Mouse (Mus musculus): ENCODE results near the gene Usp15. TPM values are rescaled to one million over a fixed set of nuclear protein-coding genes. Genes with fewer than 3 reads are reported as not detected.

Gene Usp15
- polyA plus RNA-seq, 1 experiment from 2014 or later = 64.8 TPM

DNA sequence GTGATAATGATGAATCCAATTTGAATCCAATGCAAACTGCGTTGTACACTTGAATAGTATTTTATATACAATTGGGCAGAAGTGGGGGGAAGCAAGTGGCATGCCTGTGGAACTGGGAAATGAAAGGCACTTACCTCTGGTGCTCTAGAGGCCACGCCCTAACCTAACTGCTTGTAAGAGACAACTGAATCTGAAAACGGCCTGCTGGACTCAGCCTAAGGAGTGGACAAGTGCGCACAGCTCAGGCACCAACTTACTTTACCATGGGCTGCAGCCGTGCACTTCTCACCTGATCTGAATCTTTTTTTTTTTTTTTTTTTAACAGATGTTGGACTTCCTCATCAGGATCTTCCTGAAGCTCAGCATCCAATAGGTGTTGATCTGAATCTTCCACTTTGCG is 10.9 kb downstream of the Usp15 start:
- 90% methylated on average over 6 of the region's 6 CpGs for WGBS
- Histone ChIP-seq H3K4me1 (ENCODE audit: control insufficient read depth, insufficient read depth, low read depth, low read length) (no peaks in the 10 kb centered on the region; the same call in none of the 2 replicates), H3K27ac (ENCODE audit: low read depth, low read length) (no peak overlapping the region), H3K4me3 (ENCODE audit: low read length) (no peak overlapping the region), H3K27me3 (replicated peaks; ENCODE audit: control insufficient read depth, insufficient read depth, low read length) (no peaks in the 10 kb centered on the region), H3K4me2 (ENCODE audit: low read length) (no peak overlapping the region), H3K9ac (ENCODE audit: low read depth, low read length) (no peak overlapping the region), H3K9me3 (ENCODE audit: control insufficient read depth, low read length) (no peaks in the 10 kb centered on the region), H3K36me3 (ENCODE audit: control insufficient read depth, insufficient read depth, low read length) (no peaks in the 10 kb centered on the region)
- ATAC-seq = no peak

DNA sequence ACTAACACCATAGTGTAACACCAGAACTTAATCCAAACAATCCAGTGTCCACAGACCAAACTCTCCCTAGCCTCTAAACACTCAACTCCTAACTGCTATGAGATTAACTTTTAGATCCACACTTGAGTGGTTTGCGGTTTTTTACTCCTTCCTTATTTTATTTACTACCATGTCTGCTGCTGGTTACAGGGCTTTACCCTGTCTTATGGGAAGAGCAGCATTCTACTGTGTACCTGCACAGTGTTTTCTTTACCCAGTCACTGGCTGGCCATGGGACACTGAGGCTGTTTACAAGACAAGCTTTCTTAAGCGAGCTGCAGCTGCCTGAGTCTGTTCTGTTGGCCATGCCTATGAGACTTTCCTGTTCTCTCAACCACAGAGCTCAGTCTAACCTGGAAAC is 13.1 kb downstream of the Usp15 start:
- no peak overlapping the region for H3K4me3 ChIP-seq (ENCODE audit: low read length)
- H3K9me3 ChIP-seq (ENCODE audit: control insufficient read depth, low read length) = no peaks in the 10 kb centered on the region
- ATAC-seq = no peak
- H3K27me3 ChIP-seq (replicated peaks; ENCODE audit: control insufficient read depth, insufficient read depth, low read length) = no peaks in the 10 kb centered on the region
- WGBS = 74% methylated on average over 2 of the region's 2 CpGs
- H3K27ac ChIP-seq (ENCODE audit: low read depth, low read length) = no peak overlapping the region
- peaks cover 8% of the 10 kb centered on the region for H3K36me3 ChIP-seq (ENCODE audit: control insufficient read depth, insufficient read depth, low read length)
- no peaks in the 10 kb centered on the region; the same call in none of the 2 replicates for H3K4me1 ChIP-seq (ENCODE audit: control insufficient read depth, insufficient read depth, low read depth, low read length)
- H3K9ac ChIP-seq (ENCODE audit: low read depth, low read length) = no peak overlapping the region; the same call in 1 of the 2 replicates
- no peak overlapping the region for H3K4me2 ChIP-seq (ENCODE audit: low read length)

DNA sequence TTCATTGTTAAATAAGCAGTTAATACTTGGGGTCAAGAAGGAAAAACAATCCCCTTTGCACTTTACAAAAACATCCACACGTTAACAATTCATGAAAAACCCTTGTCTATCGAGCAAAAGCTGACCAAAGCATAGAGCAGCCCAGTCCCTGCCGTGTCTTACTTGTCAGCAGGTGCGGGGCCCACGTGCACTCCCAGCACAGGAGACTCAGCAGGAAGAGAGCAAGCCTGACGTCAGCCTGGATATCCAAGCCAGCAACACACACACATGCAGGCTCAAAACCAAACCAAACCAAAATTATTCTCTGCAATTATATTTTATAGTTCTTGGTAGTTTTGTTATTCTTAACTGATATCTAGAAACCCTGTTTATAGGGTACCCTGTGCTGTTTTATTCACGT is 13.6 kb downstream of the Usp15 start:
- Histone ChIP-seq H3K36me3 (ENCODE audit: control insufficient read depth, insufficient read depth, low read length) (peaks cover 12% of the 10 kb centered on the region), H3K27ac (ENCODE audit: low read depth, low read length) (no peak overlapping the region), H3K4me2 (ENCODE audit: low read length) (no peak overlapping the region), H3K4me1 (ENCODE audit: control insufficient read depth, insufficient read depth, low read depth, low read length) (no peaks in the 10 kb centered on the region; the same call in none of the 2 replicates), H3K9ac (ENCODE audit: low read depth, low read length) (no peak overlapping the region), H3K27me3 (replicated peaks; ENCODE audit: control insufficient read depth, insufficient read depth, low read length) (no peaks in the 10 kb centered on the region), H3K4me3 (ENCODE audit: low read length) (no peak overlapping the region), H3K9me3 (ENCODE audit: control insufficient read depth, low read length) (no peaks in the 10 kb centered on the region)
- ATAC-seq = no peak
- WGBS = 50% methylated on average over 7 of the region's 7 CpGs

DNA sequence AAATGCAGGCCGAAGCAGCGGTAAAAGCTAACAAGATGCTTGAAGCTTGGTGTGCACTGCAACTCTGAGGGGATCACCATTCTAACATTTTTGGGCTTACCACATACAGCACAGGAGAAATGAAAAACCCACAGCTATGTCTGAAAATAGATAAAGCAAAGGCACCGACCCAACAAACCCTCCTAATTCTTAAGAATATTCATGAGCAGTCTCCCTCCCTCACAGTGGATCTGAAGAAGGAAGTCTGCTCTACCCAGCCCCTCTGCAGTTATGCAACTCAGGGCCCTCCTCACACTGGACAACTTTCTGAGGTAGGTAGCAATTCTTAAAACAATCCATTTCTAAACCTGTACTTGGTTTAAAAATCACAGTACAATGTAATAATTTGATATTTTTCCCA is 14.4 kb downstream of the Usp15 start:
- Histone ChIP-seq H3K4me2 (ENCODE audit: low read length) (no peak overlapping the region), H3K27ac (ENCODE audit: low read depth, low read length) (no peak overlapping the region), H3K4me1 (ENCODE audit: control insufficient read depth, insufficient read depth, low read depth, low read length) (no peaks in the 10 kb centered on the region; the same call in none of the 2 replicates), H3K27me3 (replicated peaks; ENCODE audit: control insufficient read depth, insufficient read depth, low read length) (no peaks in the 10 kb centered on the region), H3K4me3 (ENCODE audit: low read length) (no peak overlapping the region), H3K9ac (ENCODE audit: low read depth, low read length) (no peak overlapping the region), H3K9me3 (ENCODE audit: control insufficient read depth, low read length) (no peaks in the 10 kb centered on the region), H3K36me3 (ENCODE audit: control insufficient read depth, insufficient read depth, low read length) (peaks cover 14% of the 10 kb centered on the region)
- WGBS = 87% methylated on average over 3 of the region's 3 CpGs
- ATAC-seq = no peak

DNA sequence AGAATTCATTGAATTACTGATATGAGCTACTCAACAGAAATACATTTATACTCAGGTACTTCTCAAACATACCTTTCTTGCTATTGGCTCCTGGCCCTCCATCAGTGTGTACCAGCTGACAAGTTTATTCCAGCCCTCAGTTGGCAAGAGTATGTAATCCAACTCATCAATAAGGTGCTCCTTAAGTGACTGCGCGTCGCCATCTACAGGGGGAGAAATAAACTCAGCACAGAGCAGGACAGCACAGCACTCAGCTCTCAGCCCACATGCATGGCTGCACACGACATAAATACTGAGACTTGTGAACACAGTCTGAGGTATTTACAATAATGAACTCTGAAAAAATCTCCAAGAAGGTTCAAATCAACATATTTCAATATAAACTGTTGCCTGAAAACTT is 21.0 kb downstream of the Usp15 start:
- no peak for ATAC-seq
- no peak overlapping the region for H3K9ac ChIP-seq (ENCODE audit: low read depth, low read length)
- H3K27me3 ChIP-seq (replicated peaks; ENCODE audit: control insufficient read depth, insufficient read depth, low read length) = no peaks in the 10 kb centered on the region
- H3K9me3 ChIP-seq (ENCODE audit: control insufficient read depth, low read length) = no peaks in the 10 kb centered on the region
- no peak overlapping the region for H3K4me3 ChIP-seq (ENCODE audit: low read length)
- WGBS = 69% methylated on average over 4 of the region's 4 CpGs
- H3K27ac ChIP-seq (ENCODE audit: low read depth, low read length) = no peak overlapping the region
- peaks cover 16% of the 10 kb centered on the region for H3K36me3 ChIP-seq (ENCODE audit: control insufficient read depth, insufficient read depth, low read length)
- no peaks in the 10 kb centered on the region for H3K4me1 ChIP-seq (ENCODE audit: control insufficient read depth, insufficient read depth, low read depth, low read length)
- no peak overlapping the region for H3K4me2 ChIP-seq (ENCODE audit: low read length)

DNA sequence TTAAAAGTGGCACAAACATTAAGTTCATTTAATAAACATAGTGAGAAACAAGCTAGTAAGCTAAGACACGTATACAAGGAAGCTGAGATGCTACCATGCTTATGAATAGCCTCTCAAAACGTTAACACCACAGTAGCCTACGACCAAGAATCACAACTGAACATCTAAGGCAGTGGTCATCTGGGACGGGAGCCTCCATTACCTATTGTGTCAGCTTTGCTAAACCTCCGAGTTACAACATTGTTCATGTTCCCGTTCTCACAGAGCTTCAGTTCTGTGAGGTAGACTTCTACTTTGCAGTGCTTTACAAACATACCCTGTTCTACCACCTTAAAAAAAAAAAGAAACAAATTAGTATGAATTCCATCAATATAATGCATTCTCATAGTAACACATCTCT is 25.9 kb downstream of the Usp15 start:
- H3K4me3 ChIP-seq (ENCODE audit: low read length) = no peak overlapping the region
- peaks cover 18% of the 10 kb centered on the region for H3K36me3 ChIP-seq (ENCODE audit: control insufficient read depth, insufficient read depth, low read length)
- no peaks in the 10 kb centered on the region for H3K4me1 ChIP-seq (ENCODE audit: control insufficient read depth, insufficient read depth, low read depth, low read length)
- H3K27ac ChIP-seq (ENCODE audit: low read depth, low read length) = no peak overlapping the region
- H3K9ac ChIP-seq (ENCODE audit: low read depth, low read length) = no peak overlapping the region
- no peak overlapping the region for H3K4me2 ChIP-seq (ENCODE audit: low read length)
- ATAC-seq = no peak
- H3K9me3 ChIP-seq (ENCODE audit: control insufficient read depth, low read length) = no peaks in the 10 kb centered on the region
- WGBS = 89% methylated on average over 6 of the region's 6 CpGs
- no peaks in the 10 kb centered on the region for H3K27me3 ChIP-seq (replicated peaks; ENCODE audit: control insufficient read depth, insufficient read depth, low read length)

DNA sequence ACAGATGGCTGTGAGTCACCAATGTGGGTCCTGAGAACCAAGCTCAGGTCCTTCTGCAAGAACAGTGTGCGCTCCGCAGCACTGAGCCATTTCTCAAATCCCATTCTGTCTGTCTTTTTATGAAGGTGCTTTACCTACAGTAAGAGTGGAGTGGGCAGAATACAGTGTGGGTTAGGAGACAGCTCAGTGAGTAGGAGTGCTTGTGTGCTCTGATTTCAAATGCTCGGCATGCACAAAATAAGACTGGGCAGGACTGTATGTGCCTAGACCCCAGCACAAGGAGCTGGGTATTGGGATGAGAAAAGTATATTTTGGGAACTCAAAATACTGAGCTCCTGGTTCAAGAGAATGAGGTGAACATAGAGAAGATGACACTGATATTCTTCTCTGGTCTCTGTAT is 31.3 kb downstream of the Usp15 start:
- H3K9ac ChIP-seq (ENCODE audit: low read depth, low read length) = no peak overlapping the region
- no peaks in the 10 kb centered on the region for H3K27me3 ChIP-seq (replicated peaks; ENCODE audit: control insufficient read depth, insufficient read depth, low read length)
- 94% methylated on average over 3 of the region's 3 CpGs for WGBS
- no peak for ATAC-seq
- no peak overlapping the region for H3K4me2 ChIP-seq (ENCODE audit: low read length)
- H3K36me3 ChIP-seq (ENCODE audit: control insufficient read depth, insufficient read depth, low read length) = peaks cover 15% of the 10 kb centered on the region
- H3K9me3 ChIP-seq (ENCODE audit: control insufficient read depth, low read length) = no peaks in the 10 kb centered on the region
- H3K4me1 ChIP-seq (ENCODE audit: control insufficient read depth, insufficient read depth, low read depth, low read length) = no peaks in the 10 kb centered on the region
- H3K27ac ChIP-seq (ENCODE audit: low read depth, low read length) = no peak overlapping the region
- H3K4me3 ChIP-seq (ENCODE audit: low read length) = no peak overlapping the region

DNA sequence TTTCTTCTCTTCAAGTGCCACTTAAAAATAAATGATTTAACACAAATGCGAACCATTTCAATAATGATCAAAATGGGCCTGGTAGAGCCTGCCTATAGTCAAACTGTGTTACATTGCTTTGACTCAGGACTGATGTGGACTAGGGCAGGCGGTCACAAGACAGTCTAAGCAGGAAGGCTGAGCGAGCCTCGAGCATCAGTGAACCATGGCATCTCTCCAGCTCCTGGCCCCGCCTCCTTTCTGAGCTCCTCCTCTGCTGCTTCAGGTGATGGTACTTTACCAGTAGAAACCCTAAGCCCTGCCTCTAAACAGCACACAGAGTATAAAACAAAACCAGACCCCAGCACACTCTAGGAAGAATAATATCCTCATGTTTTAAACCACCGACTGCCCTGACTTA is 36.3 kb downstream of the Usp15 start:
- Histone ChIP-seq H3K9me3 (ENCODE audit: control insufficient read depth, low read length) (no peaks in the 10 kb centered on the region), H3K27ac (ENCODE audit: low read depth, low read length) (no peak overlapping the region), H3K4me3 (ENCODE audit: low read length) (no peak overlapping the region), H3K4me1 (ENCODE audit: control insufficient read depth, insufficient read depth, low read depth, low read length) (no peaks in the 10 kb centered on the region), H3K9ac (ENCODE audit: low read depth, low read length) (no peak overlapping the region), H3K27me3 (replicated peaks; ENCODE audit: control insufficient read depth, insufficient read depth, low read length) (no peaks in the 10 kb centered on the region), H3K36me3 (ENCODE audit: control insufficient read depth, insufficient read depth, low read length) (peaks cover 7% of the 10 kb centered on the region; the same call in 1 of the 2 replicates), H3K4me2 (ENCODE audit: low read length) (no peak overlapping the region)
- no peak for ATAC-seq
- WGBS = 74% methylated on average over 6 of the region's 6 CpGs

DNA sequence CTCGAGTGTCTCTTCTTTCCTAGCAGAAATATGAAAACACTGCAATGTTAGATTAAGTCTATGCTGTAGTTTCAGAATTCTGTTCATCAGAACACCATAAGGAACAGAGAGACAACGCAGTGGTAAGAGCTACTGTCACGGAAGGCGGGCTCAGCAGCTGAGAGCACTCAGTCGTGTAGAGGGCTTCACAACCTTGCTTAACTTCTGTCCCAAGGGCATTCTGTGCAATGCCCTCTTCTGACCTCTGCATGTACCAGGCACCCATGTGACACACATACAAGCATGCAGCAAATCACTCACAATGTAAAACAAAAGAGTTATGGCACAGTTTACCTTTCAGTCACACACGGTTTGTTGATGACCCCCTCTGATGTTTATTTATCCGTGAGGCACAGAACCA is 37.5 kb downstream of the Usp15 start:
- 87% methylated on average over 7 of the region's 7 CpGs for WGBS
- H3K9me3 ChIP-seq (ENCODE audit: control insufficient read depth, low read length) = no peaks in the 10 kb centered on the region
- no peak overlapping the region for H3K4me3 ChIP-seq (ENCODE audit: low read length)
- H3K27ac ChIP-seq (ENCODE audit: low read depth, low read length) = no peak overlapping the region
- peaks cover 7% of the 10 kb centered on the region; the same call in 1 of the 2 replicates for H3K36me3 ChIP-seq (ENCODE audit: control insufficient read depth, insufficient read depth, low read length)
- no peak overlapping the region for H3K9ac ChIP-seq (ENCODE audit: low read depth, low read length)
- H3K27me3 ChIP-seq (replicated peaks; ENCODE audit: control insufficient read depth, insufficient read depth, low read length) = no peaks in the 10 kb centered on the region
- no peaks in the 10 kb centered on the region for H3K4me1 ChIP-seq (ENCODE audit: control insufficient read depth, insufficient read depth, low read depth, low read length)
- no peak overlapping the region for H3K4me2 ChIP-seq (ENCODE audit: low read length)
- ATAC-seq = no peak

DNA sequence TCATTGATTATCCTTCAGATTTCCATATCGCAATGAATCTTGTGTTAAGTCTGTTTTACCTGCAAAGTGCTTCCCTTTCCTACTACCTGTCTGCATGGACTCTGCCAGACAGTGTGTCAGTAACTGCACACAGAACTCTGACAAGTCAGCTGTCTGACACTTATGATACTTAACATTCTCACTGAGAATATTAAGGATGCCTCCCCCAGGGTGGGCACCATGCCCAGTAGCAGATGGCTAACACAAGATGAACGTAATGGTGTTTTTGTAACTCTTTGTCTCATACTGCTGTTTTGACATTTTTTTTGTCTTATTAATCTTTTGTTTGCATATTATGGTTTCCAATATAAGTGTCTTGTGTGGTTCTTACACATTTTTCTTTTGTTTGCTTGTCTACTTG is 40.4 kb downstream of the Usp15 start:
- Histone ChIP-seq H3K9me3 (ENCODE audit: control insufficient read depth, low read length) (no peaks in the 10 kb centered on the region), H3K27ac (ENCODE audit: low read depth, low read length) (no peak overlapping the region), H3K4me3 (ENCODE audit: low read length) (no peak overlapping the region), H3K36me3 (ENCODE audit: control insufficient read depth, insufficient read depth, low read length) (peaks cover 7% of the 10 kb centered on the region; the same call in 1 of the 2 replicates), H3K4me2 (ENCODE audit: low read length) (no peak overlapping the region), H3K4me1 (ENCODE audit: control insufficient read depth, insufficient read depth, low read depth, low read length) (no peaks in the 10 kb centered on the region), H3K27me3 (replicated peaks; ENCODE audit: control insufficient read depth, insufficient read depth, low read length) (no peaks in the 10 kb centered on the region), H3K9ac (ENCODE audit: low read depth, low read length) (no peak overlapping the region)
- ATAC-seq = peak; percentile 65; the same call in 1 of the 2 replicates
- 63% methylated on average over 2 of the region's 2 CpGs for WGBS
